Mouse (Mus musculus) small intestine, adult 2 months (tissue): ENCODE measurements around the gene Vmn2r68.

Experiments
- CTCF ChIP-seq: fragments of 200-500 bp; IDR thresholded peaks from 2 replicates; pipeline ENCODE4 v1.5.1; 2012; ENCODE audit warnings: low read depth, mild to moderate bottlenecking, control low read depth, inconsistent platforms, low read length, moderate library complexity, mixed read lengths; ENCODE audit not compliant: insufficient replicate concordance, insufficient read length; ENCODE audit errors: extremely low read depth
- POLR2A ChIP-seq: fragments of 200-500 bp; IDR thresholded peaks from 2 replicates; pipeline ENCODE4 v1.6.1; 2012; ENCODE audit warnings: low read depth, mild to moderate bottlenecking, control low read depth, inconsistent platforms, low read length, moderate library complexity

DNA sequence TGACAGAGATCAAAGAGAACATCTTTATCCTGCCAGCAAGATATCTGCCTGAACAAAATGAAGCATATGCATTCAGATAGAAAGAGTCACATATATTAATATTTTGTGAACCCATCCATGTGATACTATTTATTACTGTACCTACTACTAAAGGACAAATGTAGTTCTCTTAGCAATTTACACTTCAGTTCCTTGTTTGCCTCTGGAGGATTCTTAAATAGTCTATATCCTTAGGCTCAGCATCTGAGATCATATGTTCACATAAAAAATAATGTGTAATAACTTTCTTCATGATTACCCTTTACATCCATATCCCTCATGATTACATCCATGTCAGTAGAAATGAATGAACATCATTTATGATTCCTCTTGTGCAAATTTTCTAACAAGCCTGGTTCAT, at the start of gene Vmn2r68:
- TF ChIP-seq CTCF (no peak), POLR2A (no peak)
